Mouse (Mus musculus) heart, adult 2 months (tissue): ENCODE measurements around the gene Phf3.
"Not testable (repeated sequence)": the region's sequence is repeated elsewhere in the genome, so short reads cannot be mapped to it uniquely, and the experiment has no call there.

Experiments
- CTCF ChIP-seq: fragments of 200-600 bp; IDR thresholded peaks from 2 replicates; pipeline ENCODE4 v1.8.1; 2022; ENCODE audit warnings: antibody characterized with exemption, mild to moderate bottlenecking, moderate library complexity
- POLR2A ChIP-seq: fragments of 200-500 bp; IDR thresholded peaks from 2 replicates; pipeline ENCODE4 v1.6.1; 2011; ENCODE audit warnings: mild to moderate bottlenecking, low read depth, low read length, control low read depth; ENCODE audit not compliant: insufficient read depth

- TF ChIP-seq POLR2A, CTCF: not testable (repeated sequence)
These were observed 103.1 kb downstream of the Phf3 start for GRCm38 (mm10) chr1:30770599-30770998.
